Mouse (Mus musculus) monocyte, adult 2 months (primary cell): ENCODE data around the gene Krt4.

Experiments used
- DNase-seq, 2 experiments: peaks; one replicate each; pipeline ENCODE4 v3.0.0; 2022; ENCODE audit warnings: low spot score in 2 of 2, low read depth in 1 of 2

Gene Krt4

DNA sequence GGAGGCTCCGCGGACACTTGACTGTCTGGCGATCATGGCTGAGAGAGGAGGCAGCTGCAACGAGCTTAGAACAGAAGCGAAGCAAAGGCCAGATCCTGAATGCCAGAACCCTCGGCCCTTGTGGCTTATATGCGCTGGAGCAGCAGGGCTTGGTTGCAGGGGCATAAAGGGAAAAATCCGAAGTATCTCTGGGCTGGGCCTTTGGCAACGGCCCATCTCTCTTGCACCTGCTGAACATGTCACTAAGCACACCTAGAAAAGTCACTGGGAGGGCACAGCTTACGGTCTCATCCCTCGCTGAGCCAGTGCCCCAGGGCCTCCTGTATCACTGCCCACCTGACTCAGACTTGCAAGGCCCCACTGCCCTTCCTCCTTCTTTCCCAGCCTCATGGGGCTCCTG lies at the start of gene Krt4:
Gene Krt4 (minus strand): TSS at position 101 of the 400 bp plus-strand sequence.
- DNase-seq: no peak

DNA sequence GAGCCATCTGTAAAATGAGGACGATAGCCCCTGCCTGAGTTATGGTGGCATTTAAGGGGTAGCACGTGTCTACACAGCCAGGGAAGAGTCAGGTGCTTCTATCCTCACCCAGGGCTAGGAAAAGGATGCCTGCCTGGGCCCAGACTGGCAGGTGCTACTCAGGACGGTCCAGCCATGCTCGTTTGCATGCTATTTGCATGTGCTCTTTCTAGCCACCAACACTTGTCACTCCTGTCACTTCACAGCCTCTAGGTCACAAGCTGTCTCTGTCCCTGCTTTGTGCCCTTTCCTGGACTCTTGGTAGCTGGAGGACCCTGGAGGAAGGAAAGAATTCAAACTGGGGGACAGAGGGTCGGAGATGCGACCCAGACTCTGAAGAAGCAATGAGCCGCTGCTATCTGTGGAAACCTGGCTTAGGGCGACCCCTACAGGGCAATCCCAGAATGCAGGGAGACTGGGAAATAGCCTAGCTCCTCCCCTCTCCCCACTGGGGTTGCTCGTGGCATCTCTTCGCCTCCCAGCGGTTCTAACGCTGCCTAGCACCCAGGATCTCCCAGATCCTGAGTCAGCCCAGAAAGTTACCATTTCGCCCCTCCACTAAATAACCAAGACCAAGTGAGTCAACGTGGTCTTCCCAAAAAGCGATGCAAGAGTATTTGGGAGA lies 49.0 kb upstream of the Krt4 start:
- peak; percentile 92 to 98 for DNase-seq

DNA sequence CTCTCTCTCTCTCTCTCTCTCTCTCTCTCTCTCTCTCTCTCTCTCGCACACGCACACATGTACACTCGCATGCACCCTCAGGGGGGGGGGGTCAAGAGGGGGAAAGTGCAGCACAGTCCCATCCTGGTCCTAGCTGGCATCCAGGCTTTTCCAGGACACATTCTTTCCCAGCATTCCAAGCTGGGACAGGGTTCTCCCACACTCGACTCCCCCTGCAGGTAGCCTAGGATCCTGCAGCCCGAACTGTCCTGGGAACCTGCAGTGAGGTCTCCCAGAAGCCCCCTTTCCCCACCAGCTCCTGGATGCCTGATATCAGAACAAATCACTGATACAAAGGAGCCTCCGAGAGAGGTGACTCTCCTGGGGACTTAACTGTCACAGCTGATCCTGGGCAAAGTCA lies 46.0 kb upstream of the Krt4 start:
- no peak for DNase-seq

DNA sequence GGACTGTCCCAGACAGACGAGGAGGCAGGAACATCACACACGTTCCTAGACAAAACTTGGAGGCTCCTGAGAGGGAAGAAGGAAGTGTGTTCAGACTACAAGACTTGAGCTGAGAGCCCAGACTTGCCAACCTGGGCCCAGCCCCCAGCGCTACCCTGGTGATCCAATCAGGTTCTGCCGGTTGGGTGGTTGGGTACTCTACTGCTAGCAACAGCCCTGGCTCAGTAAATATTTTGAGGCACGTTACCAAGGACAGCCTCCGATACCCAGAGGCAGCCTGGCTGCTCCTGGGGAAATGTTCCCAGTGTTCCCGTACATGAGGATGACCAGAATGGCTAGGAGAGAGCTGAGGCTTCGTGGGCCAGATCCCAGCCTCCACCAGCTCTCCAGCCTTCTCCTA lies 42.3 kb upstream of the Krt4 start:
- no peak for DNase-seq

- DNase-seq: no peak
These were observed 34.4 kb upstream of the Krt4 start for GRCm38 (mm10) chr15:101958891-101959290.

DNA sequence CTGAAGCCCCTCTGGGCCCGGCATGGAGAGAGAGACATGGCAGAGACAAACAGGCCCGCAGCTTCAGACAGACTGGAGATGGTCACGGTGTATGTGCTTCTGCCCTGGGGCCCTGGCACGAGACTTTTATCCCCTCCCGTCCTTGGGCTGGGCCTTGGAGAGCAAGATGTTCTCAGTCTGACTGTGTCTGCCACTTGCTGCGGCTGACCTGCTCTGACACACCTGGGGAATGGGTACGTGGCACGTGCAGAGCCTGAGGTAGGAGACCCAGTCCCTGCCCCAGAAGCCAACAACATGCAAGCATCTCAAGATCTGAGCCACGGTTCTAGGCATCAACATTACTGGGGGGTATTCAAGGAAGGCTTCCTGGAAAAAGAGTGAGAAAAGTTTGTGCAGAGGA lies 29.7 kb upstream of the Krt4 start, which contains the start of gene Krt78:
Gene Krt78 (minus strand): TSS at position 101 of the 400 bp plus-strand sequence.
- DNase-seq: no peak

GRCm38 (mm10) chr15:101952733-101953474 lies 28.4 kb upstream of the Krt4 start:
- no peak for DNase-seq

DNA sequence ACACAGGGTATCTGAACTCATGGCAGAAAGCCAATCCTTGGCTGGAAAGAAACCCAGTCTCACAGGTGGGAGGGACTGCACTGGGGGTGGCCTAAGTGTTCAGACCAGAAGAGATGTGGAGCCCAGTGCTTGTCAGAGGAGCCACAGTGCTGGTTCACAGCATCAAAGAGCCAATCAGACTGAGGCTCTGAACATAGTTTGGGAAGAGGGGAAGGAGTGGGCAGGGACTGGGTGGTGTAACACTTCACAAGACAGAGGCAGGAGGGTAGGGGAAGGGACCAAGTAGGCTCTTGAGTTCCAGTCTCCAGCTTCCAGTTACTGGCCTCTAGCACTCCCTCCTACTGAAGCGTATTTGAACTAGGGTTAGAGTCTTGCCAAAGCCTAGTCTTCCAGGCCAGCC lies 20.9 kb upstream of the Krt4 start:
- no peak for DNase-seq

DNA sequence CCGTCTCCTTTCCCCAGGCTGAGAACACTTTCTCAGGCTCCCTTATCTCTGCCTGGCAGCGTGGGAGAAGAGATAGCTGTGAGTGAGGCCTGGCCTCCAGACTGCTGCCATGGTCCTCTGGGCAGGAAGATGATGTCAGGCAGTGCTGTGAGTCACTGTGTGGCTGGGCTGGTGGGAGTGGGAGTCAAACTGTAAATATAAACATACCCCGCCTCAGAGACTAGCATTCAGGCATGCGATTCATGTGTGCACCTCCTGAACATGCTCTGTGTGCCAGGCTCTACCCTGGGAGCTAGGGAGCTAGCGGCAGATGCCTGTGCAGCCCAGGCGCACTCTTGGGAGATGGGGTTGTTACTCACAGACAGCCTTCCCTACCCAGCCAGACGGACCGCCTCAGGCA lies 17.4 kb upstream of the Krt4 start:
- DNase-seq: no peak

DNA sequence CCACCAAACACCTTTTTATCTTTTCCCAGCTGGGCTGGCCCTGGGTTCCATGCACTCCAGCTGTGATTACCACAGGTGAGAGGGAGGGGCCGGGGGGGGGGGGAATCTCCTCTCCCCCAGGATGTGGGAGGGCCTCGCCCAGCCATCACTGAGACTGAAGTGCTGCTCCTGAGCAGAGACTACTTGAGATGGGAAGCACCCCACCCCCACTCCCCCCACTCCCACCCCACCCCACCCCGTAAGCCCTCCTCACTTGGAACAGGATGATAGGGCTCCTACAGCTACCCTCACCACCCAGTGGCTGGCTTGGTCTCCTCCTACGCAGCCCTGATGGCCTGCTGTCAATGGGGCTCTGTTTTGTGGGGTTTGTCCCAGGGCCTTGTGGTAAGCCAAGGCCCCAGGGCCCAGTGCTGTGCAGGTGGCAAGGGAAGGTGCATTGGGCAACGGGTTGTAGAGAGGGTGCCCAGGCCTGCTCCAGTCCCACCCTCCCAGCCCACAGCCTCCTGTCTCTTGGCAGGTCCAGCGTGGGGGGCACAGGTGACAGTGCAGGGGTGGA lies 15.8 kb upstream of the Krt4 start, which contains the start of gene Krt79:
Gene Krt79 (minus strand): TSS at position 51 of the 556 bp plus-strand sequence.
- DNase-seq: no peak

GRCm38 (mm10) chr15:101938600-101939308 lies 14.2 kb upstream of the Krt4 start:
- no peak for DNase-seq

DNA sequence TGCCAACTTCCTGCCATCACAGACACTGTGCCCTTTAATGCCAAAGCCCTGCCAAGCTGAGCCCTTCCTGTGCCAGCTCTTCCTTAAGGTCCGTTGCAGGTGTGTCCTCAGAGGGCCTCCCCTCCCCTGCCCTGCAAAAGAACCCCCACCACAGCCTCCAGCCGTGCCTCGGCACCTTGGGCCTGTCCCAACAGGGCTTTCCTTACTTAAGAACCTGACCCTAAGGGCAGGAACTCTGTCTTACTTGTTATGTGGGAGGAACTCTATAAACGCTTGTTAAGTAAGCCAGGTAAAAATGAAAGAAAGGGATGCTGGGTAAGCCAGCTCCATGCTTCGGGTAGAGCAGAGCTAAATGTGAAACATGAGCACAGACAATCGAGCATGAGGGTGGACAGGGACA lies 8.5 kb upstream of the Krt4 start:
- no peak for DNase-seq

DNA sequence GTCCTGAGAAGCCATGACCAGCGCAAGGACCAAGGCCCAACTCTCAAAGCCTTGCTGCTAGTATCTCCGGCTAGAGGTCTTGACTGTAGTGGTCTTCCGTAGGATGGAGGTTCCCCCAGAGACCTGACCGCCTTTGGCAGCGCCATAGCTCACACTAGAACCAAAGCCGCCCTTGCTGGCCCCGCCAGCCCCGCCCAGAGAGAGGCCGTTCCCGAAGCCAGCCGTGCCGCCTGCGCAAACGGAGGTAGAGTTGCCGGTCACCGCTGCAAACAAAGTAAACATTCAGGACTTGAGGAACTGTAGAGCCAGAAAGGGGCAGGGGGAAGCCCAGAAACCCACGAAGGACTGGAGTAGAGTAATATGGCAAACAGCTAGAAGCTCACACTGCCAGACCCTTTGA lies 5.1 kb upstream of the Krt4 start:
- DNase-seq: no peak

DNA sequence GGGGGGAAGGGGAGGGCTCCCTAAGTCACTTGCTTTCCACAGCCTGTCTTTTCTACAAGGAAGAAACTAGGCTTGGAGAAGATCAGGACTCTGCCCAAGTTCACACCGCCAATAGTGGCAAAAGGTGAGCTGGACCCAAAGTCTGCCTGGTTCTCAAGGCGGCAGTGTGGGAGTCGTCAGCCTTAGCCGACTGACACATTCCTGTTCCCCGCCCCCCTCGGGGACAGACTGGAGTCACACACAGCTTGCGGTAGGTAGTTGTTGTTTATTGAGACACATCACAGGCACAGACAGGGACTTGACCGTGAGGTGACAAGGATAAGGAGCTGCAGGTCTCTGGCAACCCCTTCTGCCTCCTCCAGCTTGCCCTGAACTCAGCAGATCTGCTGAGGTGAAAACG lies 4.6 kb upstream of the Krt4 start:
- no peak for DNase-seq

- DNase-seq: no peak
These were observed 3.0 kb upstream of the Krt4 start for GRCm38 (mm10) chr15:101927340-101928080.

- no peak for DNase-seq
These were observed 506 bp upstream of the Krt4 start for GRCm38 (mm10) chr15:101925041-101925440.

DNA sequence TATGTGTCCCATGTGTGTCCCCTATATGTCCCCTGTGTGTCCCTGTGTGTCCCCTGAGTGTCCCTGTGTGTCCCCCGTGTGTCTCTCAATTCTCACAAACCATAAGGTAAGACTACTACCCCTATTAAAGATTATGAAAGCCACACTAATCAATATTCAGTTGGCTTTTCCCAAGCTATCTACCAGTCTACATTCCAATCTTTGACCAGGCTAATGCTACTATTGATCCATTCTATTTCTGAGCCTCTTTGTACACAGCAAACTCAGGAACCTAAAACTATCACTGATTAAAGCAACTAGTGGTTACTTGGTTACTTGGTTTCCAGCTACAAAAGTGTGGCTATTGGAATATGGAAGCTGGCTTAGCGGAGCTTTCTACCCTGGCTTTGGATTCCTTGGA lies 2.2 kb downstream of the Krt4 start:
- no peak for DNase-seq

DNA sequence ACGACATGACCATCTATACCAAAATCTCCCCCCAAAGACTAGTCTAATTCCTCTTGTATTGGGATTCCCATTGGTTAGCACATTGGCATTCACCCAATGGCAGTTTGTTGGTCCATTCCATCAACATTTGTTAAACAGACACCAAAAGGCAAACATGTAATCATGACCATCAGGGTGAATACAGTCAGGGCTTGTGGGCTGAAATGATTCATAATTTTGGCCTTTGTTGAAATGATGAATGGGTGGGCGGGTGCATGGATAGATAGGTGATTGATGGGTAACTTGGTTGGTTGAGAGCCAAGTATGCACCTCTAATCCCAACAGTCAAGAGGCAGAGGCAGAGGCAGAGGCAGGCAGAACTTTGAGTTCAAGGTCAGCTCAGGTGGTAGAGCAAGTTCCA lies 8.5 kb downstream of the Krt4 start:
- DNase-seq: no peak

DNA sequence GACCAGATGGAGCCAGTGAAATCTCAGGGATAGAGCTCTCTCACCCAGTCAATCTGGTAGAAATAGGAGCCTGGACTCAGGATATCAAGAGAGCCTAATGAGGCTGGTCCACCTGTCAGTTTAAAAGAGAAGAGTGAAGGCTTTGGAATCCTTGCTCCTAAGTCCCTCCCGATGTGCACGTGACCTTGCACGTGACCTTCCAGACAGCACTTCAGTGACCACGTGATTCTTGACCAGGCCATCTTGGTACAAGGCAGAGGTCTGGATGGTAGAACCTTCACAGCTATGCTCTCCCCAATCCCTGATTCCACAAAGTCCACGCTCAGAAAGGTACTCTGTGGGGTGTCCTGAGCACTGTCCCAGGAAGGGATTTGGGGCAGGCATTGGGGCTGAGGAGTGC lies 19.7 kb downstream of the Krt4 start:
- no peak for DNase-seq

- no peak for DNase-seq
These were observed 22.1 kb downstream of the Krt4 start for GRCm38 (mm10) chr15:101902171-101903149.
